ENCODE assay signal across 30 mouse cellular contexts in genomic region chr1:78743318-78743717, GRCm38 (mm10).
"Had no signal": no experiment of that assay in that cellular context is flagged by ENCODE, and none has a peak within 500 bp of the region (broad histone marks: within the 10 kb centered on the region; RNA-seq: fewer than 3 reads in every experiment).

No protein-coding gene starts in this region.

- ATAC-seq: liver, embryonic 12.5 days; liver, postnatal 0 days; lung, postnatal 0 days; midbrain, embryonic 13.5 days; midbrain, embryonic 15.5 days; midbrain, embryonic 16.5 days had no signal

- H3K27me3 ChIP-seq: limb, embryonic 12.5 days; limb, embryonic 13.5 days; limb, embryonic 15.5 days; liver, embryonic 12.5 days; liver, embryonic 13.5 days; liver, embryonic 15.5 days; lung, embryonic 15.5 days; megakaryocyte, embryonic 14.5 days; midbrain, embryonic 12.5 days; midbrain, embryonic 13.5 days; midbrain, embryonic 15.5 days; neural tube, embryonic 12.5 days had no signal

- H3K4me3 ChIP-seq: limb, embryonic 10.5 days; limb, embryonic 12.5 days; limb, embryonic 13.5 days; limb, embryonic 15.5 days; liver, embryonic 12.5 days; liver, embryonic 13.5 days; liver, embryonic 15.5 days; lung, embryonic 15.5 days; megakaryocyte, embryonic 14.5 days; midbrain, embryonic 12.5 days; midbrain, embryonic 13.5 days; midbrain, embryonic 15.5 days; myocyte; neural tube, embryonic 12.5 days had no signal

- DNase-seq: left cerebral cortex, postnatal 4 days; liver; liver, embryonic 13.5 days; liver, postnatal 0 days; lung, adult 18-20 months; lung, adult 2 months; lung, embryonic 14.5 days; lung, postnatal 10 days; lung, postnatal 14 days; lung, postnatal 36 days; lung, postnatal 4 days; midbrain, embryonic 14.5 days had no signal

- H3K27ac ChIP-seq: limb, embryonic 10.5 days; limb, embryonic 12.5 days; limb, embryonic 13.5 days; limb, embryonic 15.5 days; liver, embryonic 12.5 days; liver, embryonic 13.5 days; liver, embryonic 14.5 days; liver, embryonic 15.5 days; lung, embryonic 15.5 days; macrophage; midbrain, embryonic 12.5 days; midbrain, embryonic 13.5 days; midbrain, embryonic 15.5 days; neural tube, embryonic 12.5 days had no signal

- H3K36me3 ChIP-seq: limb, embryonic 10.5 days; limb, embryonic 12.5 days; limb, embryonic 13.5 days; limb, embryonic 15.5 days; liver, embryonic 12.5 days; liver, embryonic 13.5 days; liver, embryonic 15.5 days; lung, embryonic 15.5 days; midbrain, embryonic 12.5 days; midbrain, embryonic 13.5 days; midbrain, embryonic 15.5 days; neural tube, embryonic 12.5 days had no signal

- H3K9me3 ChIP-seq: limb, embryonic 10.5 days; limb, embryonic 12.5 days; limb, embryonic 13.5 days; limb, embryonic 15.5 days; liver, embryonic 12.5 days; liver, embryonic 15.5 days; lung, embryonic 15.5 days; midbrain, embryonic 12.5 days; midbrain, embryonic 13.5 days; midbrain, embryonic 15.5 days; neural tube, embryonic 12.5 days had no signal

- H3K4me1 ChIP-seq: limb, embryonic 10.5 days; limb, embryonic 12.5 days; limb, embryonic 13.5 days; liver, embryonic 12.5 days; liver, embryonic 13.5 days; liver, embryonic 15.5 days; megakaryocyte, embryonic 14.5 days; midbrain, embryonic 12.5 days; midbrain, embryonic 13.5 days; neural tube, embryonic 12.5 days had no signal

- H3K4me2 ChIP-seq: limb, embryonic 12.5 days; limb, embryonic 13.5 days; limb, embryonic 15.5 days; liver, embryonic 11.5 days; liver, embryonic 12.5 days; liver, embryonic 13.5 days; liver, embryonic 15.5 days; lung, embryonic 14.5 days; lung, embryonic 15.5 days; midbrain, embryonic 12.5 days; midbrain, embryonic 13.5 days; midbrain, embryonic 15.5 days; neural tube, embryonic 12.5 days had no signal

- H3K9ac ChIP-seq: limb, embryonic 12.5 days; limb, embryonic 13.5 days; limb, embryonic 15.5 days; liver, embryonic 12.5 days; liver, embryonic 13.5 days; liver, embryonic 14.5 days; liver, embryonic 15.5 days; liver, postnatal 0 days; lung, embryonic 14.5 days; lung, embryonic 15.5 days; midbrain, embryonic 12.5 days; midbrain, embryonic 13.5 days; midbrain, embryonic 15.5 days; neural tube, embryonic 12.5 days had no signal
